Mouse (Mus musculus): Measurements from ENCODE around the gene Syt17.

Gene Syt17

DNA sequence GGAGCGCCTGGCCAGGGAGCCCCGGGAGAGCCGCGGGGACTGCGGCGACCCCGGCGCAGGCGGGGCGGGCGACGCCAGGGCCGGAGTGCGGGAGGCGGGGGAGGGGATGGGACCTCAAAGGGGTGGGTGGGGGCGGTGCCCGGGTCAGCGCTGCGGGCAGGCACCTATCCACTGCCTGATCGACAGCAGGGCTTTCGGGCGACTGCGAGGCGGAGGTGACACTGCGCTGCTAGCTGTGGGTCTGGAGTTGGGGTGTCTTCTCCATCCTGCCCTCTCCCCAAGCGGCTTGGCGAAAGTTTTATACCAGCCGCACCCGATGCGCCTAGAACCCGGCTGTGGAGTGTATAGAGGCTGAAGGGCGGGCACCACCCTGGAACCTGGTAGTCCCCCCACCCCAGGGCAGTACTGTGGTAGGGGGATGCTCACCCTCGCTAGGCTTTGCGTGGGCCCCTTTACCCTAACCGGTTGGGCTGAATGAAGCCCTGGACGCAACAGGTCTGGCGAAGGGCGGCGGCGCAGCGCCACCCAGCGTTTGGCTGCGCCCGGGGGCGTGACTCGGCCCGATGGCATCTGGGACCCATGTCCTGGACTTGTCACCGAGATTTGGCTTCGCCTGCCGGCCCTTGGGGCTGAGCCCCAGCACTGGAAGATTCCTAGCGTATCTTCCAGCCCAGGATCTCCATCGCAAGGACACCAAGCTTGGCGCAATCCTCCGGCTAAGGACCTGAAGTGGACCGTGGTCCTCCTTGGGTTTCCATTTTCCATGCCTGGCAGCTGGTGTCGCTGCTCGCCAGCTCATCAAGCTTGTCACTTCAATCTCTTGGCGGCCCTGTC, at the start of gene Syt17:
TSS of gene Syt17 (minus strand) at position 89 of the 834 bp plus-strand sequence.
- peak; percentile 23 for DNase-seq (ENCODE audit: low read depth)

DNA sequence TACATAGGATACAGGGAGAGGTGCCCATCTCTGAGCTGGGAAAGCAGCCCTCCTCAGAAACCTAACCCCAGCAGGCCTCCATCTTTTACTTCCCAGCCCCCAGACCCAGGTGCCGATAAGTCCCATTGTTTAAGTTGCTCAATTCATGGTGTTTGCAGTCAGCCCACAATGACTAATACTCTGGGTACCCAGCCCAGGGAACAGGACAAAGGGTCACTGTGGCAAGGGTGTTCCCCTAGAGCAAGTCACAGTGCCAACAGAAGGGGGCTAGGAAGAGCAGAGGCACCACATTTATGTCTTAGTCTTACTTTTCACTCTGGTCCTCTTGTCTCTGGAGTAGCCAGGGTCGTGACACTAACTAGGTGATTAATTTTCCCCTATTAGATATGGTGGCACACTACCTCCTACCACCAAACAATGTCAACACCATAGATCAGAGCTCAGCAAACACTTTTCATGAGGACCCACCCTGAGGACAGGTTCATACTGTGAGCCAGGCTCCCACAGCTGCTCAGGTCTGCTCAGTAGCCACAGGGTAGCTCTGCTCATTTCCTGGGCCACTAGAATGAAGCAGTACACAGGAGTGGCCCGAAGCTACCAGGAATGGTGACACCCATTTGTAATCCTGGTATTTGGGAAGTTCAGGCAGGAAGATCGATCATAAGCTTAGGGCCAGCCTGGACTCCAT, 47.0 kb upstream of the Syt17 start:
- DNase-seq (ENCODE audit: low read depth), result no peak

DNA sequence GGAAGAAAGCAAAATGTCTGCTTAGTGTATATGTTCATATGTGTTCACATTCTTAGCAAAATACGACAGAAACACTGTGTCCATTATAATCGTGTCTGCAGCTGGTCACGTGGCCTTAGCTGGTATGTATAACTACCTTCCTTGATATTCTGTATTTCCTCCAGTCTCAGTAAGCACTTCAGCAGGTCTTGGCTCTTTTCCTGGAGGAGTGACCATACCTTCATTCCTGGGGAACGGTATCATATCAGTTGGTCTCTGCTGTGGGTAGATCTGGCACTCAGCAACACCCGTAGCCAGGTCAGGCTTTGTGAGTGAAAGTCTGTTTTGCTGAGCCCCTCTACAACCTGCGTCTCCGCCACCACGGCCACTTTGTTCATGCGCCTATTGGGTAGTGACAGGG, 45.9 kb upstream of the Syt17 start:
- DNase-seq (ENCODE audit: low read depth), result no peak

DNA sequence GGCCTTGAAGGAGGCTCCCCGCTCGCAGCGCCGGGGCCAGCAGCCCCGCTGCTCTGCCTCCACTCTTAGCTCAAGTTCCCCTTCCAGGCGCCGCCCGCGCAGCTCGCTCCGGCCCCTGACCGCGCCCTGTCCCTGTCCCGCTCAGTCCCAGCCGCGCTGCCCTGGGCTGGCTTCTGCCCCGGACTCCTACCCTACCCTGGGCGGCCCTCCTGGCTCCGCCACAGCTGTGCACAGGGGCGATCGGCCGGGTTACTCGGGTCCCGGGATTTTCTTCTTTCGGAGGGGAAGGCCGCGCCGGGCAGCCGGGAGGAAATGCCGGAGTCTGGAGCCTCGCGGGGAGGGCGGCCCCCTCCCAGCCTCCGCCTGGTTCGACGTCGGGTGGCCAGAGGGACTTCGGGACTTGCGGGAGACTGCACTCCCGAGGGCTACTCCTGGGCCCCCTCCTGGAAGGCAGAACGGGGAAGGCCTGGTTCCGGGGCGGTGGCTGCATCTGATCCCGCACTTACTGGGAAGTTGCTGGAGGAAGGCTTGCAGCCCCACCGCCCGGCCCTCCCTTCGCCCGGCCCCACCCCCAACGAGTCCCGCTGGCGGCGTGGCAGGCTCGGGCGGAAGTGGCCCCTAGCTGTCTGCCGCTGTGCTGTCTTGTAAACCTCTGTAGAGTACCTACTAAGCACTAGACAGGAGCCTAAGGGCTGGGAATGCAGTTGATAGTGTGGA, 43.6 kb upstream of the Syt17 start, which contains the start of gene Itpripl2:
TSS of gene Itpripl2 (minus strand) at position 545 of the 717 bp plus-strand sequence.
- peak; percentile 65 for DNase-seq (ENCODE audit: low read depth)

DNA sequence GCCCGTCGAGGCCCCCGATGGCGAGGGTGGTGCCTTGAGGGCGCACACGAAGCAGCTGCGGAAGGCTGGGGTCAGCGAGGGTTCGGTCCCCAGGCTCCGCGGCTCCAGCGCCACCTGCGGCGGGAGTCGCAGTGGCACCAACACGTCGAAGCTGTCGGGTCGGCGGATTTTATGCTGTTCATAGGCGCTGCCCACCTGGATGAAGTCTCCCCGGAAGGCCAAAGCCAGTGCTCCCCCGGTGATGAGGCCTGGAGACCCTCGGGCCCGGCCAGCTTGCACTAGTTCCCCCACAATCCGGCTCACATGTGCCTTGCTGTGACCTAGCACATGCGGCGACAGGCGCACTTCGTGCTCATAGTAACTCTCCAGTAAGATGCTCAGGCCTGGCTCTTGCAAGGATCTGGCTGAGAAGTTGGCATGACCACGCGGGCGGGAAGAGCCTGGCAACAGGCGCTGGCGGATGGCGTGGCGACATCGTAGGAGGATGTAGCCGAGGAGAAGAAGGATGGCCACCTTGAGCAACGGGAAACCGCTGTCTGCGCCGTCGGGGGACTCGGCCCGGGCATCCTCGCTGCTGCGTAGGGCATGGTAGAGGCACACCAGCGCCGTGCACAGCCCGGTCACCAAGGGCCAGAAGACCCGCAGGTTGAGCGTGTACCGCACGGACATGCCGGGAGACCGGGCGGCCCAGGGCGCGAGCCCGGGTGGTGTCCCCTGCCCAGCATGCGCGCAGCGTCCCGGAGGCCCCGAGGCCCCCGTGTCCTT, 42.8 kb upstream of the Syt17 start:
- no peak for DNase-seq (ENCODE audit: low read depth)

DNA sequence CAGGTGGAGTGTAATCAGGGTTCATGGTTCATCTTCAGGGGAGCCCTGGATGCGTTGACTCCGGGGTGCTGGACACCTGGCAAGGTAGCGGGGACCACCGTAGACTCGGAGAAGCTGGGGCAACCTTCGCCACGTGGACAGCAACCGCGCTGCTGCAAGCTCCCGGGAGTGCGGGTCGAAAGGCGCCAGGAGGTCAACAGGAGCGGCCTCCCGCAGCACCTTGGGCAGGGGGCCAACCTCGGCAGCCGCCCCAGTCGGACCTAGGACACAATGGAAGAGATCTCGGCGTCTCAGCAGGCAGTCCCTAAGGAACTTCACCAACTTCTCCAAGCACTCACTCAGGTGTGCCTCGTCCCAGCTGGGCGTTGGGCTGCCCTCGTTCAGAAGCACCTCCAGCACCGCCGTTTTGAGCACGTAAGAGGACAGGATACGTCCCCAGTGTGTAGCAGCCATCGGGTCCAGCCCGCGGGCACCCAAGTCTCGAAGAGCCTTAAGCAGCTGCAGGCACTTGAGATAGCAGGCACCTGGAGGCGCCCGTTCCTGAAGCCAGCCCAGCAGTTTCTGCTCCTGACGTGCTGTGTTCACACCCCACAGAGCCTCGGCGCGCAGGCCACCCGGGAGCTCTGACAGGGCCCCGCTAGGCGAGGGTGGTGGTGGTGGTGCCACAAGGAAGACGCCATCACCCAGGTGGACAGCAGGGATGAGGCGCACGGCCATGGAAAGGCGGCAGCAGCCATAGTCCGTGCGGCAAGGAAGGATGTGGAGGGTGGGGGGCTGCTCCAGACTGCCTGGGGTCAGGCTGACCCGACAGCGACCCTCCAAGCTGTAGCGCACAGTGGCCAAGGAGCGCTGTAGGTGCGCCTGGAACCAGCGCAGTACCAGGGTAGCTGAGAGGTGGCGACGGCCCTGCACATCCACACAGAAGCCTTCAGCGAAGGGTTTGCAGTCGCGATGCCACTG, 42.0 kb upstream of the Syt17 start:
- no peak for DNase-seq (ENCODE audit: low read depth)

DNA sequence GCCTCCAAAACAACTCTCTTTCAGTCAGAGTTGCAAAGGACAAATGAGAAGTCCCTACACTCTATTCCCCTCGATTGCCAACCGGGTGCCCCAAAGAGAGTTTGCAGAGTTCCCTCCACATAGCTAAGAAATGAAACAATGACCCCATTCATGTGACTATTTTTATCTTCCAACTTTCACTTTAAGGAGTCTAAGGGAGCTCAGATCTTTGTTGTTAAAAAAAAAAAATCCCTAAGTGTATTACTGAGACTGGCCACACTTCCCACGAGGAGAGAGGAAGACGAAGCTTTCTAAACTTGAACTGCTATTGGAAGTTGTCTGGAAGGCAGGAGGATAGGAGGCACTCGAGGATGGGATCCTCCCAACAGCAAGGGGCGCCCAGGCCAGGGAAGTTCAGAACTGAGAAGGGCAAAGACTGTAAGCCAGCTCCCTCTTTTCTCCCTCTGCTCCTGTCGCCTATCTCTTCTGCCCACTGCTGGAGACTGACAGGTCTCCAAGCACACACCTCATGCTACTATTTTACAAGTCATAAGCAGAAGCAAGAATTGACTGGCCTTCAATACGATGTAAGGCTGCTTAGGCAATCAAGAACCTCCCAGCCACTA, 40.1 kb upstream of the Syt17 start:
- DNase-seq (ENCODE audit: low read depth), result no peak

DNA sequence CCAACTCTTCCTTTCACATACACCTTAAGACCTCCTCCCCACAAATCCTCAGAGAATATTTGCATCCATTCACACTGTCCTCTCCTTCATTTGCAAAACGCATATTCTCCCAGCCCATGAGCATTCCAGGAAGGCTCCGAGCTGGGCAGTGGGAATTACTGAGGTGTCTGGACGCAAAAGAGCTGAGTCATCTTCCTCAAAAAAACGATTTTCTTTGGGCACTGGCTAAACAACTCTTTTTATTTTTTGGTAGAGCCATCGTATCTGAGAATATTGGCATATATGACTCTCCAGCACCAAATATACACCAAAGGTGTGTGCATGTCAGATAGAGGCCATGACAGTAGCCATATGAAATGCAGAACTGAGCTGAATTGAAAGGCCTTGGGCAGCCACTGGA, 38.9 kb upstream of the Syt17 start:
- DNase-seq (ENCODE audit: low read depth), result no peak

DNA sequence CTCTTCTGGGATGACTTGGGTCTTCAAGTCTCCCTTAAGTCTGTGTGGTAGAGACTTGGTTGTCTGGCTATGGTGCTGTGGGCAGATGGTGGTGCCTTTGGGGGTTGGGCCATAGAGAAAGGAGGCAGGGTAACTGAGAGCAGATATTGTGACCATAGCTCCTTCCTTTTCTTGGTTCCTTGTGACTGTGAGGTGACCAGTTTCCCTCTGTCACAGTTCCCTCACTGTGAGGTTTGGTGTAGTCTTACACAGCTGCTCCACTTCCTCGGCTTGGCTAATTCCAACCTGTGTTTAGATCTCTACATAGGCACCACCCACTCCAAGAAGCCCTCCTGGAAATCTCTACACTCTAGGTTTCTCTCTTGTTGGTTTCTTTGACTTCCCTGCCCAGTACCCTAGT, 36.0 kb upstream of the Syt17 start:
- no peak for DNase-seq (ENCODE audit: low read depth)

DNA sequence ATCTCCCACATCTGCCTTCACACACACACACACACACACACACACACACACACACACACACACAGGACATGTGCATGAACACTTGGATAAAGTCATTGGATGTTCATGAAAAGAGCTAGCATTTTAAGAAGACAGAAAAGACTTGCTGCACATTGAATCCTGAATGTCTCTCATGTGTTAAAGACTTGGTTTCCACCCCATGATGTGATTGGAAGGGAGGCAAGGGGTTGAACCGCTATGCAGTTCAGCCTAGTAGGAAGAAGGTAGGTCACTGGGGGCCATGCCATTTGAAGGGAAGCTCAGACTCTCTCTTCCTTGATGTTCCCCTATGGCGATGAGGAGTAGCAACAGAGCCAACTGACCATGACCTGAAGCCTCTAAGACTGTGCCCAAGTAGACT, 34.0 kb upstream of the Syt17 start:
- DNase-seq (ENCODE audit: low read depth), result no peak

DNA sequence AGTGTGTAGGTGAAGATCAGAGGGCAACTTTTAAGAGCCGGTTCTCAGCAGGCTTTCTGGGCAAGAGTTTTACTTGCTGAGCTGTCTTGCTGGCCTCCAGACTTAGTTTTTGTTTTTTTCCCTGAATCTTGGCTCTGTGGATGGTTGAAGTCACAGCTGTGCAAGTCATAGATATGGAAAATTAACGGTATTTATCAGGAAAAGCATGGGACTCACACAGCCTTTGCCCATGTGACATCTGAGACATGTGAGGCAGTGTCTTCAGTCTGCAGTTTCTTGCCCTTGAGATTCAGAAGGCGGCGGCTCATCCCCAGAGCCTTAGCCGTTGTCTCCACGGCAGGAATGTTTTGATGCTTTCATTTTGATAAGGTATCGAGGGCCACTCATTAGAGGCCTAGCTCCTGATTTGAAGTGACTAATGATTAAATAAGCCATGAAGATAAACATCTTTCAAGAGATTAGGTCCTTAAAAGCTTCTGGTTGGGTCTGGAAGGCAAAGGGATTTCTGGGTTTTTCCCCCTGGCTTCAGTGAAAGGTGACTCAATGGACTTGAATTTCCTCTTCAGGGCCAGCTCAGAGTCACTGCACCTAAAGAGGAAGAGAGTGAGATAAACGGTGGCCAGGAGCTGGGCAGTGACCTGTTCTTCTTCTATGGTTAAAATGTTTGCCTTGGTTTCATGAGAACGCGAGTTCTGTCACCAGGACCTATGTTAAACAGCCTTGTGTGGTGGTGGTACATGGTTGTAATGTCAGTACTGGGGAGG, 33.2 kb upstream of the Syt17 start:
- DNase-seq (ENCODE audit: low read depth), result no peak

DNA sequence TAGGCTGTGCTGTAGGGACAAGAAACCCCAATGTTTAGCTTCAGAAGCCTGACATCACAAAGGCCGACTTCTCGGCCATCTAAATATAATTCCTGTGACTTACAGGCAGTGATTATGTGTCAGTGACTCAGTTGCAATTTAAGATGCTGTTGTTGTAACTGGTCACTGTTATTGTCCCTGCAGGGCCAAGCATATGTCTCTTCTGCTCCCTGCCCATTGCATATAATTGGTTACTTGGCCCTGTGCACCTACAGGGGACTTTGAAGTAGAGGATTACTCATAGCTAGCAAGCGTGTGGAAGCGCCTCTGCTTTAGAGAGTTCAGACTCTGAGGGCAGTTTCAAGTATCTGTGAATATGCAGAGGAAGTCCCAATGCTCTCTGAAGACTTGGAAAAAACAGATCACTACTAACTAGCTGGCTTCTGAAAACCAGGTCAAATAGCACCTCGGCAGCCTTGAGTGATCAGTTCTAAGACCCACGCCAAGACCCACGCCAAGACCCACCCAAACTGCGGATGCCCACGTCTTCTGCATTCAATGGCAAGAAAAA, 32.2 kb upstream of the Syt17 start:
- no peak for DNase-seq (ENCODE audit: low read depth)

DNA sequence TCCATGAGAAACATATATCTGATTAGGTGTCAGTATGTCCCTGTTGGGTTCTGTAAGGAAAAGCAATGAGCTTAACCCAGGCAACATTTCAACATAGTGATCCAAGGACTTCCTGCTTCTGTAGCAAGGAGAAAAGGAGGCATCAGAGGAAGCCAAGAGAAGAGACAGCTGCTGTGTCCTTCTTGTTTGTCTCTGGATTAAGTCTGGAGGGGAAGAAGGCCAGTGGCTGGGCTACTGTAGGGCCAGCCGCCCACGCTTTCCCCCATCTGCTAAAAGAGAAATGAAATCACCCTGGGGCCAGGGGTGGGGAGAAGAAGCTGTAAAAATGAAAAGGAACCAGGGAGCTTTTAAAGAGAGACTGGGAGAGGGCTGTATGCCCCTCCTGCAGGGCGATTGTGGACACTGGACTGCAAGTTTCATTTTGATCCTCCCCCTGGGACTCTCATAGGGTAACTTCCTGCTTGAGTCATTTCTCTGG, 30.9 kb upstream of the Syt17 start:
- DNase-seq (ENCODE audit: low read depth), result no peak

DNA sequence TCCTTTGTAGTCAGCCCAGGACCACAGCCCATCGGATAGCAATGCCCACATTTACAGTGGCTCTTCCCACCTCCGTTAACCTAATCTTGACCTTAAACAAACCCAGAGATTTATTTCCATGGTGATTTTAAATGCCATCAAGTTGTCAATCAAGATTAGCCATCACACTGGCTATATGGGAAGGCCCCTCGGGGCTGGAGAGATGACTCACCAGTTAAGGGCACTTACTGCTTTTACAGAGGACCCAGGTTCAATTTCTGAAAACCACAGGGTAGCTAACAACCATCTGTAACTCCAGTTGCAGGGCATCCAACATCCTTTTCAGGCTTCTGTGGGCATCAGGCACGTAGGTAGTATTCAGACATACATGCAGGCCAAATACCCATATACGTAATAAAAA, 28.4 kb upstream of the Syt17 start:
- DNase-seq (ENCODE audit: low read depth), result no peak

DNA sequence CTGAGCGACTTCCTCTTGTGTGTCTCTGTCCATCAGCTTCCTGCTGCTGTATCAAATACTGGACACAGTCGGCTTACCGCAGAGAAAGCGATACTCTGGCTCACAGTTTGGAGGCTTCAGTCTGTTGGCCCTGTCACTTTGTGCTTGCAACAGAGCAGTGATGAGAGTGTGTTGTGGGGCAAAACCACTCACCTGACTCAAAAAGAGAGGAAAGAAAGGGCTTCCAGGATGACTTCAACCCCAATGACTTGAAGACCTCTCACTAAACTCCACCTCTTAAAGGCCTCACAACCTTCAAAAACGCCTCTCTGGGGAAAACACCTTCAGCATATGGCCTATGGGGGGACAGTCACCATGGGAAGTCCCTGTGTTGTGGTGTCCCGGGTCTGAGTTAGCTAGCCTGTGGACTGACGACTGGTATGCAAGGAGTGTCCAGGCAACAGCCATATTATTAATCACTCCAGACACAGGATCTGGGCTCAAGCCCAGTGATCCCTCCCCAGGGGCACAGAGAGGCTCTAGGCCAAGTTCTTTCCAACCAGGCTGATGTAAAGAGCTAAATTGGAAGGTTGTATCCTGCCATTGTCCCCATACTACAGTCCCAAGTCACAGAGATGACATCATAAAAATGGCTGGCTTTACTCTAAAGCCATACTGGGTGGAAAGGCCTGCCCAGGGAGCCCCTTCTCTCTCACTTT, 27.1 kb upstream of the Syt17 start:
- DNase-seq (ENCODE audit: low read depth), result no peak

DNA sequence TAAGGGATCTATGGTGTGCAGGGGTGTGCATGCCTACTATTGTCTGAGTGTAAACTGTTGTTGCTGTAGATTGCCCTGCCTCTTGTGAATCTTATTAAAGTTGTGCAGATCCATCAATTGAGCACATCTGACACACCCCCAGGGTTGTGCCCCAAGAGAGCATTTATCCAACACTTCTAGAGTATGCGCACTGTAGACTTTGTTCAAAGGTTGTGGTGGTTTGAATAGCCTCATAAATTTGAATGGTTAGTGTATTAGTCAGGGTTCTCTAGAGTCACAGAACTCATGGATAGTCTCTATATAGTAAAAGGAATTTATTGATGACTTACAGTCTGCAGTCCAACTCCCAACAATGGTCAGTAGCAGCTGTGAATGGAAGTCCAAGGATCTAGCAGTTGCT, 24.9 kb upstream of the Syt17 start:
- no peak for DNase-seq (ENCODE audit: low read depth)

DNA sequence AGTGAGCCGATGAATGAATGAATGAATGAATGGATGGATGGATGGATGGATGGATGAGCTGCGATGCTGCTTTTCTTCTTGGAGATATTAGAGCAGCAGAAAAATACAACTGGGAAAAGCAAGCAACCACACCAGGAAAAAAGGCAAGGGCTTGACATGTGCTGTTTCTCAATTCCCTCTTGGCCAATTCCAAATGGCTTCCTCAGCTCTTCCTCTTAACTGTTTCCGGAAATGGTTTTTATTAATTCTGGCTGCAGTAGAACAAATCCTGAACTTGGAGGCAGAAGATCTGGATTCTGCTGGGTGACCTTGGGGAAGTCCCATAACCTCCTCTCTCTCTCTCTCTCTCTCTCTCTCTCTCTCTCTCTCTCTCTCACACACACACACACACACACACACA, 20.0 kb upstream of the Syt17 start:
- no peak for DNase-seq (ENCODE audit: low read depth)

DNA sequence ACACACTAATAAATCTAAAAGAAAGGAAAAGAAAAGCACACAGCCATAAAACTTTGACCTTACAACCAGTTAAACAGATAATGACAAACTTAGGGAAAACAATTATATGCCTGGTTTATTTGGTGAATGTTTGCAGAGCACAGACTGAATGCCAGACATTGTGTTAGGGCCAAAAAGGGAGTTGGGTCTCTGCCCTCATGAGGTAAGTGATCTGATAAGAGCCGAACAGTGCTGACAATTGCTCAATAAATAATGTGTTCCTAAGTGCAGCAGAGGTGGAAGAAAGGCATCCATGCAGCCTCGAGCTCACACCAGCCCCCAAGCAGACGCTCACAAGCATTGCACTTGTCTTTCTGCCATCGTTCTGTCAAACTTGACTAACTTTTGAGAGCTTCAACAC, 16.4 kb upstream of the Syt17 start:
- no peak for DNase-seq (ENCODE audit: low read depth)

Measured in induced T-regulatory cell, adult 2 months (primary cell).